Mouse (Mus musculus): Measurements from ENCODE around the gene Ppp2r5d.

GRCm38 (mm10) chr17:46702506-46702905 lies 2.4 kb downstream of the Ppp2r5d start:
- no peak for TF ChIP-seq CTCF (IDR thresholded peaks at IDR 0.05; ENCODE audit: insufficient read depth, low read length)
- no peak for TF ChIP-seq POLR2A (IDR thresholded peaks at IDR 0.05; ENCODE audit: borderline replicate concordance, extremely low read depth, low read depth, low read length)
